Mouse (Mus musculus) left cerebral cortex, adult 11 months (tissue): Measurements from ENCODE around the gene Relt.

Source experiments
- DNase-seq: peaks from one replicate; pipeline ENCODE4 v3.0.0; 2022; ENCODE audit warnings: low spot score

Gene Relt

DNA sequence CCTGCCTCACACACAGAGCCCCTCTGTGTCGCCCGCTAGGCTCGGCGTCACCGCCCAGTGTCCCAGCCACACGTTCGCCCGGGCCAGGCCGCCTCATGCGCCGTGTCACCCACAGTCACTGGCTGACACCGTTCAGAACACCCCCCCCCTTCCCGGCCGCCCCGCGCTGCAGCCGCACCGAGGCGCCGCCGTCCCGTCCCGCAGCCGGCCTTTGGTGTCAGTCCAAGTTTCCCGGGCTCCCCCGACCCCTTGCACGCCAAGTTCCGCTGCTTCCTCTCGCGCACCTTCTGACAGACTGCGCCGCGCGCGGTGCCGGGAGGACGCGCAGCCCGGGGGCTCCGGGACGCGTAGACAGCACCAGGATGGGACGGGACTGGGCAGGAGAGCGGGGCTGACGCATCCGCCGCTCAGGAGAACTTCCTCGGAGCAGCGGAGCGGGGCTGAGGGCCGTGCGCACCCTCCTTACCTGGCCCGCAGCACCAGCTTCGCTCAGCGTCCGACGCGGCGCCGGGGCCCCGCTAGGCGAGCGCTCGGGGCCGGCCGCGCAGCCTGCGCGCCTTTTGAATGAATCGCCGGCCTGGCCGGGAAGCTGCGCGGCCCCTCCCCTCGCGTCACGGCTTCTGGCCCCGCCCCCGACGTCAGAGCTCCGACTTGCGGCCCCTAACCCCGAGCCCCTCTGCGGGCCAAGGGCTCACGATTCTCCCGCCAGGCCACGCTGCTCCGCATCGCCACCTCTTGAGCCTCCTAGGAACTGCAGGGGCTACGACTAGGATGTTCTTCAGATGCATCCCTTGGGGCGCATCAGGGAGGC lies at the start of gene Relt:
Gene Relt (minus strand): TSS at position 619 of the 811 bp plus-strand sequence.
- DNase-seq, result peak; percentile 80

DNA sequence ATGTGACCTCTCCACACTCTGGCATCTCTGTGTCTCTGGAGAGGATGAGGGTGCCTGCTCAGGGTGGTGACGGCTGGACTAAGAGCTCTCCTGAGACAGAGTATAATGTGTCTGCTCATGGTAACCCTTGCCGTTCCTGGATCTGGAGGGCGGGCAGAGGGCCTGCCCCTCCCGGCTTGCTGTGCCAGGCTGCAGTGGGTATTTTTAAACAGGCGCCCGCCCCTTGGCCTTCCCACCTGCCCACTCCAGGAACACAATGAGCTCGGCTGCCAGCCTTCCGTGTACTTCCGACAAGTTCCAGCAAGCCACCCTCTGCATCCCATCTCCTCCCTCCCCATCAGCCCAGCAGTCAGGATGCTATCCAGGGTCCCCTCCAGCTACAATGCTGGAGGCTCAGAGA lies 48.5 kb upstream of the Relt start:
- no peak for DNase-seq

DNA sequence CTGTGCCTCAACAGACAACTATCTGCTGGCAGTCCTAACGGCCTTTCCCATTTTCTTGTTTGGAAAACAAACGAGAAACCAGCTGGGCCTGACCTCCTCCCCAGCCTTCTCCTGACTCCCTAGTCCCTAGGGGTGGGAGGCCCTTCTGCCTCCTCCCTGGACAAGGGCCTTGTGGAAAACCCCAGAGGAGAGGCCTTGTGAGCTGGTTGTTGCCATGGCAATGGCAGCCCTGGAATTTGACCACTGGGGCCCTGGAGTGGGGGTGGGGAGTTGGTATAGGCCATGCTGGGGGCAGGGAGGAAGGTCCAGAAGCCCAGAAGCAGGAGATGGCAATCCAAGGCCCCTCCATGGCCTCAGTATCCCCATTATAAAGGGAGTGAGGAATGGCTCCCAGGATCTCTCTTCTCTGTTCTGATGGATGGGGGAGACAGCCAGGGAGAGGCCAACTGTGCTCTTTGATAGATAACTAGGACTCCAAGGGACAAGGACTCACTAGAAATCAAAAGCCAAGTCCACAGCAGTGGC lies 48.1 kb upstream of the Relt start:
- no peak for DNase-seq

DNA sequence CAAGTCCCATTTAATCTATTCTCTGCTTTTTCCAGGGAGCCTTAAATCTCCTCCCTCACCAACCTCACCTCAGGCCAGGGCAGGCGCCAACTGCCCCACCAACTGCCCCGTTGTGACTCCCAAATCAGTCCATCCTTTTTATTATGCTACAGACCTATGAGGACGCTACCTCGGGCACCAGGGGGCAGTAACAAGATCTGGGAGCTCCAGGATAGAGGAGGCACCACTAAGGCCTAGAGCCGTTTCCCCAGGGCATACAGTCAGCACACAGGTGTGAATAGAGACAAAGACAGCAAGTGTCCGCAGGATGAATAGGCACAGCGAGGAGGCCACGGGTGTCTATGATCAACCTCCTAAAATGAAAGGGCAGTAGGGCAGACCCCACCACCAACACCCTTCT lies 45.3 kb upstream of the Relt start:
- DNase-seq, result no peak

DNA sequence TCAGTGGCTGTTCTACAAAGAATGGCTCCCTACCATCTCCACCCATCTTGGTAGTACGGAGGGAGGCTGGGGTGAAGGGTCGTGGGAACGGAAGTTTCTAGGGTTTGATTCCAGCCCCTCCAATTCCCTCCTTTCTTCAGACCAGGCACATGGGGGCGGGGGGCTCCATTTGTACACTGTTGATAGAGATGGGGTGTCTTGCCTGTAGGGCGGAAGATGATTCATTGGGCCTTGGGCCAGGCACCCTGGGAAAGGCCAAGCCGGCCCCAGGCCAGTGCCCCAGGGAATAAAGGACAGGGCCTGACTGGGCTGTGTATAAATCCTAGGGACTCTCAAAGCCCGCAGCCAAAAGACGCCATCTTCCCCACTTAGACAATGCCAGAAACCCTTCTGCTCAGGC lies 44.8 kb upstream of the Relt start:
- DNase-seq, result no peak

DNA sequence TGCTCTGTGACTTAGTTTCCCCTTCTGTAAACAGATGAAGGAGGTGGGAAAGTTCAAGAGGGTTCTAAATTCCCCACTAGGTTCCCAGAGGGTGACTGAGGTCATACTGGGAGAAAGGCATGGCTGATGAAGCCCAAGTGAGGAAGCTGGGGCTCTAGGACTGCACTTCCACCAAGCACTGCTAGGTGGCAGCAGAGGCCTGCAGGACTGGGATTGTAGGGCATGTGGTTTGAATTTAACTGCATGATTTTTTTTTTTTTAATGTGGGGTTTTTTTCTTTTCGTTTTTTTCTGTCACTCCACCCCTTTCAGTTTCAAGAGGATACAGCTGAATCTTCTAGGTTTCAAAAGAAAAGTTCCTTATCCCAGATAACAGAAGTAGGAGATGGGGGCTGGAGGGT lies 44.0 kb upstream of the Relt start:
- peak; percentile 73 for DNase-seq

DNA sequence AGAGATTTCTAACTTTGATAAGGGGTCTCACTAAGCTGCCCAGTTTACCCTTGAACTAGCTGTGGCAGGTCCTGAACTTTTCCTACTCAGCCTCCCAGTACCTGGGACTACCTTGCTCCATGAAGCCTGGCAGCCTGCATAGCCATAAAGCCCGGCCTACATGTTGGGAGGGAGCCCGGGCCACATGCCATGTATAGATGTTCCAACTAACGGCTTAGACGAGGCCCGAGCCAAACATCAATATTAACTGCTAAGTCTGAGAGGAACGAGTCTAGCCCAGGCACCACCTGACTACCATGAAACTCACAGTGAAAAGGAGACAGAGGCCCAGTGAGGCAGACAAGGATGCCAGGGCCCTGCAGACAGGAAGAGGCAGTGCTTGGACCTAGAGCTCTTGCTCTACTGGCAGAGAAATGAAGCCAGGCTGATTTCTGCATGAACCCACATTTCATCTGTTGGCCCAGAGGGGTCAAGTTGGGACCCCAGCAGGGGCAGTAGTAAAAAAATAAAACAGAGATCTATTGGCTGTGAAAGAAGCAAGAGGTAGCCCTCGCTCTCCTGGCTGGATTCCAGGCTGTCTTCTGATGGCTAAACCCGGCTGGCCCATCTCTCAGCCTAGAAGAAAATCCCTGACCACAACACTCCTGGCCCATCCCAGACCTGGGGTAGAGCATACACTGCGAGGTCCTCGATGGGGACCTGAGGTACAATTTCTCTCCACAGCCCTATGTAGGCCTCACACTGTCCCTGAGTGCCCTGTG lies 43.0 kb upstream of the Relt start:
- DNase-seq, result no peak

DNA sequence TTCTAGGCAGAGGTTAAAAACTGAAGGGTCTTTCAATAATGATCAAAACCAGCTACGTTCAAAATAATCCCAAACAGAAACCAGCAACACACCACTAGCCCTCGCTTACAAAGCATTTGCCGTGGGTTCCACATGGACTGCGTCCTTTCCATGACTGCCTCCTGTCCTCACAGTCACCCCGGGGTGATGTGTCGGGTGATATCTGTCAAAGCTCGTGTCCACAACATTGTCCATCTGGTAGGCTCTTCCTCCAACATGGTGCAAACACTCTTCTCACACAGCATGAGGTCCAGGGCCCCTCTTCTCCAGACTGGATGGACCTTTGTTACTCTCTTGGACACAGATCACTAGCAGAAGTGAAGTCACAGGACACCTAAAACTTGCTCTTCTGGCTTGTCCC lies 41.8 kb upstream of the Relt start:
- no peak for DNase-seq

DNA sequence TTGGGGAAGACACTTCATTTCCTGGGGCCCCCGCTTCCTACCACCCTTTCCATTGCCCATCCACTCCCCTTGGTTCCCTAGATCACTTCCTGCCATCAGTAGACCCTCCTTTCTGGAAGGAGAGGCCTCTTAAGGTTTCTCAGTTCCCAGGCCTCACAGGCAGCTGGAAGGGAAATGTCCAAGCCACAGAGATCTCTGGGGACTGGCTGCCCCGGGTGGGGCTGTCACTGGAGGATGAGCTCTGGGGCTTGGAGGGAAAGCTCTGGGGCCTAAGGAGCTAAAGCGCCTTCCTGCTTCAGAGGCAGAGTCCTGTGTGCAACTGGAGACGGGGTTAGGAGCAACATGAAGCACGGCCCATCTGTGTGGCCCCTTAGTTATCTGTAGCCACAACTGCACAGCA lies 41.4 kb upstream of the Relt start:
- no peak for DNase-seq

DNA sequence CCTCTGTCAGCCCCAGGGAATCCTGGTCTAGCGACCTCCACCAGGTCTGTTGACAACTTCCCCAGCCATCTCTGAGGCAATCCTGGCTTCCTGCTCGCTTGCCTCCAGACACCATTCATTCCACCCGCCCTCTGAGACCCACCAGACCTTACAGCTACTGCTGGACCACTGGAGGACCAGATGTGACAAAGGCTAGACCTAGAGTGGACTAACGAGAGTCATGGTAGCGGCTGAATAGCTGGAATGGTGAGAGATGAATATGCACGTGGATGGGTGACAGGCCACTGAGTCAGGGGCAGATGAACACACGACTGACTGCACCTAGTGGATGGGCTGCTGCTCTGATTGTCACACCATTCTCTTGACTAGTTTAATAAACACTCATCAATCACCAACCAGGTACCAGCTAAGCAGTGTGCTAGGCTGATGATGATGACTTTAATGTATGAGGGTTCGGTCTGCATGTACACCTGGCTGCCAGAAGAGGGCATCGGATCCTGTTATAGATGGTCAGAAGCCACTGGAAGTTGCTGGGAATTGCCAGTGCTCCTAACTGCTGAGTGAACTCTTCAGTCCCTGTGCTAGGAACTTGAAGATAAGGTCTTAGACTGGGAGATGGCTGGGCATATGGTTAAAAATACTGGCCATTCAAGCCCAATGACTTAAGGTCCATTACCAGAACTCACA lies 39.3 kb upstream of the Relt start:
- DNase-seq, result no peak

DNA sequence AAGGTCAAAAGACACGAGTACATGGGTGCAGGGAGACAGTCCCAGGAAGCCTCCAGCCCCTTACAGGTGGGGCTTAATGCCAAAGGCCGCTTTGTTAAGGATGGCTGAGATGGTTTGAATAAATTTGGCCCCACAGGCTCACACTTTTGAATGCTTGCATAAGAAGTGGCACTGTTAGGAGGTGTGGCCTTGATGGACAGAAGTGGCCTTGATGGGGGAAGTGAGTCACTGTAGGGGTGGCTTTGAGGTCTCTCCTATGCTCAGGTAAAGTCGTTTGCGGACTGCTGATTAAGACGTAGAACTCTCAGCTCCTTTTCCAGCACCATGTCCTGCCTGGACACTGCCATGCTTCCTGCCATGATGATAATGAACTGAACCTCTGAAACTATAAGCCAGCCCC lies 34.6 kb upstream of the Relt start:
- DNase-seq, result no peak

DNA sequence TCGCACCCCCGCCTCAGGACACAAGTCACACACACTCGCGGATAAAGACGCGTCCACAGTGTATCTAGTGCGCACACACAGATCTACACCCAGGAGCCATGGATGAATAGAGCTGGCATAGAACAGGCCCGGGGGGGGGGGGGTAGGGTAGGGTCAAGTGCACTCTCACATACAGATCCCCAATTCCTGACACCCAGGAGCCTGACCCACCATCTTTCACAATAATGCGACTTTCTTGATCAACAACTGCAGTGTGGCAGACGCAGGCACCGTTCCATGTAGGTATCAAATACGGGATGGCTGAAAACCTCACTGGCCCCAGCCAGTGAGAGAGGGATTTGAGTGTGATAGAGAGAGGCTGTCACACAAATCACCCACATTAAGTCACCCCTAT lies 31.6 kb upstream of the Relt start:
- DNase-seq, result no peak

DNA sequence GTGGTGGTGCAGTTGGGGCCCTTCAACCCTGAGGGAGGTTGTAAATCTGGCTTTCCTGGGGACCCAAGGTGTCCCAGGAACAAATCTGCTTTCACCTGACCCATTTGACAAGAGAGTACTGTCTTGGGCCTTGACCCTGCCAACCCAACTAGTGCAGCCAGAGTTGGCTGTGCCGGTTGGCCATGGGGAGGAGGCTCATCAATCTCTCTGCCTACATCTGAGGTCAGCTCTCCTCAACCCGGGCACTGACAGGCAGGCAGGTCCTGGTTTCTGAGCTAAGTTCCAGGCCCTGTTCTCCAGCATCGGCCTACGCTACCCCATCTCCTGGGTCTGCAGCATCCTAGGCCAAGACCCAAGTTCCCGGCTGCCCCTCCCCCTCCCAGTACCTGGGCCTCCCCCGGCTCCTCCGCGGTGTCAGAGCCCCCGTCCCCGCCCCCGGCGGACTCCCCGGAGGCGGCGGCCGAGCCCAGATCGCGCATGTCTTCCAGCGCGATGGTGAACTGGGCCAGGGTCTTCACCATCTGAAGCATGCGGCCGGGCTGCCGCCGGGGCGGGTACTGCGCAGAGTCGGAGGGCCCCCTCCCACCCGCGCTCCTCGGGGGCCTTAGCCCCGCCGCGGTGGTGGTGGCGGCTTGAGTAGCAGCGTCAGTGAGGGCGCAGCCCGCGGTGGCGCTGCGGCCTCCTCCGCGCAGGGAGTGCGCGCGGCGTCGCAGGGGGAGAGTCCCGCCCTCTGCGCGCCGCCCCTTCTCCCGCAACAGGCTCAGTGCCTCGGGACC lies 31.0 kb upstream of the Relt start:
- DNase-seq, result peak; percentile 63

DNA sequence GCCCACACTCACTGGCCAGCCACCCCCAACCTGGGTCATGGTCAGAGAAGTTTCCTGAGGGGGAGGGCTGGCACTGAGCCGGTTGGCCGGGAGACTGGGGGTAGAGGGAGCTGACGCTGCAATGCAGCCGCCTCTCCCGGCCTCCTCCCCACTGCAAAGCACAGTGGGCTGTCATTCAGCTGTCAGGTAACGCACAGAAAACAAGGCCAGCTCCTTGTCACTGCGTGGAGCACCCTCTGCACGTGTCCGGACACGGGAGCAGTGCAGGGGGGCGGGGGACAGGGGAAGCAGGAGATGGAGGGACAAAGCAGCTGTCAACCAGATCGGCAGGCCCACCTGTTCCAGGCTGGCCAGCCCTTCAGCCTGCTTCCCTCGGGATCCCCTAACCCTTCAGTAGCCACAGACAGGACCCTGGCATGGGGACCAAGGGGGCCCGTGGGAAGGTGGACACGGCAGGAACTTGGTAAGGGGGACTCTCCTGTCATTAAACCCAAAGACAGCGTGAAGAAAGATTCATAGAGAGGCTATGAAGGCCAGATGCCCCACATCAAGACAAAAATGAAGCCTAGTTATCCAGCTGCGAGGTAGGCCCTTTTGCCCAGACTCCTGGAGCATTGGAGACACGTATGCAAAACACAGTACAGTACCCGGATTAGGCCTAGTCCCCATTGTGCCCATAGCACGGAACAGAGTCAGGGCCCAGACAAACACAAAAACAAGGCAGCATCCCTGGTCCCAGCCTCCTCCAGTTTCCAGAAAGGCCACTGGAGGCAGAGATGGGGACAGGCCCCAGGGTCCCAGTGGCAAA lies 30.2 kb upstream of the Relt start:
- no peak for DNase-seq

DNA sequence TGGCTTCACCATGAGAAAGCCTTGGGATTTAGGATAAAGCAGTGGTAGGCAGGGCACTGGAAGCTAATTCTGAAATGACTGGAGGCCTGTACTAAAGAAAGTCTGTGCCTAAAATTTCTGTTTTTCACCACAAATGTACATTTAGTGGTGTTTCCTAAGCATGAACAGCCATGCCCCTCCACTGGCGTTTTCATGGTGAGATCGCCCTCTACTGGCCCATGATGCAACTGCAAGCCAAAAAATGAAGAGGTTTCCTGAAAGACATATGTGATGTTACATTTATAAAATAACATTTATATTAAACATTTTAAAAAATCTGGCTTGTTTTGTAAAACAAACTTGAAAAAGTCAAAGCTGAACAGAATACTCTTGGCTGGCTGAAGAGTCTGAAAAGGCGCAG lies 23.3 kb upstream of the Relt start:
- no peak for DNase-seq

DNA sequence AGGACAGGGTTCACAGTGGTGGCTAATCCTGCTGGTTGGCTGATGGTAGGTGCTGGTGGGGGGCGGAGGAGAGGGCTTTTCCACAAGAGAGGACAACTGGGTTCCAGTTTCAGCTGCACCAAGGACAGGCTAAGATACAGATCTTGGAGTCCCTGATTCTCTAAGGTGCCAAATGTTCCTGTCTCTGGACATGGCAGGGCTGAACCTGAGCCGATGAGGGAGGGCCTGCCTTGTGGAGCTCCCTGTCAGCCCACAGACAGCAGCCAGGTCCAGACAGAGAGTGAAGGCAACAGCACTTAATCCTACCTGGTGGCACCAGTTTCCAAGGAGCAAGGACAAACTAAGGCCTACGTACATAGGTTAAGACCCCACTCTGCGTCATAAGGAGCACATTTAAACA lies 21.2 kb upstream of the Relt start:
- no peak for DNase-seq

DNA sequence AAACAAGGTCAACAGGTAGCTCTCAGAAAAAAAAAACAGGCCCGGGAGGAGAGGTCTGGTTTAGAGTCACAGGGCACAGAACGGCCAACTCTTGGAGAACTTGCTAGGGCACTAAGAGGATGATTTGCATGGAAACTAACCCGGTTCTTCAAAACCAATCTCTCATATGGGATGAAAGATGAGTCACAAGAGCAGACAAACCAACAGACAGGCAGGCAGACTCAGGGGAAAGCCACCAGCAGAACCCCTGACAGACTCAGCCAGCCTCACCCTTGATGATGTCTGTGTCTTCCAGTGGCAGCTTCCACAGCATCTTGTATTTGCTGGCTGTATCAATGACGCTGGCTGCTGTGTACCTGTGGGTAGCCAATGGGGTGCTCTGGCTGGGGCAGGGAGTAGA lies 18.7 kb upstream of the Relt start:
- DNase-seq, result no peak

DNA sequence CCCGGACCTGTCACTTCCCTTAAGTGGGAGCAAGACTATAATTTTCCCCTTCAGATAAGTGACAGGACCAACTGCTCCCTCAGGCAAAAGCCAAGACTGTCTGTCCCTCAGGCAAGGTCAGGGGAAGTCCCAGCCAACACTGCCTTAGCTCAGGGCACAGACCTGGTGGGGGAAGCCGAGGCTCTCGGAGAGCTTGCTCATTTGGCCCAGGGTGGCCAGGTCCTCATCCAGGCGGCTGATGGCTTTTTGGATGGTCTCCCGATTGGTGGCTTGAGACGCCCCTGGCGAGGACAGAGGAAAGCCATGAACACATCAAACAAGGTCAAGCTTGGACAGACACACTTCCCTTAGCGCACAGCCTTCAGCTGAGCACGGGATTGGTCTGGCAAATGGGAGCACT lies 18.3 kb upstream of the Relt start:
- no peak for DNase-seq

DNA sequence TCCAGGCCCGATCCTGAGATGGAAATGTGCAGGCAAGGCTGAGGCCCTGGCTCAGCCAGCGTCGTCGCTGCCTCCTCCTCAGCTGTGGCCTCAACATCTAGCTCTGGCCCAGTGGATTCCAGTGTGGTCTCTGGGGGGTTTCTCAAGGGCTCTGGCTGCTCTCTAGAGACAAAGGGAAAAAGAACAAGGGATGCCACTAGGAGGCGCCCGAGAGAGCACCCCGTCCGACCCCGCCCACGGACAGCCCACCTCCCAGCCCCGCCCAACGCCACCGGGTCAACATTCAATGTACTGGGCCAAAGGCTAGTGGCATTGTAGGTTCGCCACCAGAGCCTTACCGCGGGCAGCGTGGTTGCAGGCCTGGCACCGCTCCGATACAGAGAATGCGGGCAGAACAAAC lies 16.3 kb upstream of the Relt start:
- DNase-seq, result no peak

DNA sequence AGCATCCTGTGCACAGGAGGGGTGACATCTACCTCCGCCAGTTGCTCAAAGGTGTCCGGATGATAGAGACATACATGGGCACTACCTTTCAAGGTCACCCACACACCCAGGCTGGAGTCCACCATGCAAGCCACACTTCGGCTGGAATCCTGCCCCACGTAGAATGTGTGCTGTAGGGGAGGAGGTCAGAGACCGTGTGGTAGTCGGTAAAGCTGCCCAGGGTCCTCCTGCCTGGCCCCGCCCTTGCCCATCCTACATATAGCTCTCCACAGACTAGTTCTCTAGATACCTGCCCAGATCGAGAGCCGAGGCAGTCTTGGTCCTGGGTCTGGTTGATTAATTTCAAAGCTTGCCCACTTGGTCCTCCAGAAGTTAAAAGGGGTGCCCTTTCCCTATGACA lies 13.5 kb upstream of the Relt start:
- no peak for DNase-seq

DNA sequence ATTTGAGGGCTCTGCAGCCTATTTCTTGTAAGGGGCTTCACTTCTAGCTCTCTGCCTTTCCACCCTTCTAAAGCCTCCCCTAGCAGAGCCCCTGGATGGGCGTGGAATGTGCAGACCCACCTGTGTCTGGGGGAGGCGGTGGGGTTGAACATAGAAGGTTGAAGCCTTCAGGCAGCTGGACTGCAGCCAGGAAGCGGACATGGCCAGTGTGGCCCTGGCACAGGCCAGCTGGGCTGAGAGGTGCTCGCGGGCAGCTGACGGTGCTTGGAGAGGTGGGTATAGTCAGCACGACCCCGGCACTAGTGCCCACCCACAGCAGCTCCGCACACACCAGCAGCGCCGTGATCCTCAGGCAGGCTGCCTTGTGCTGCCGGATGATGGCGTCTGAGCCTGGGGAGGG lies 13.0 kb upstream of the Relt start:
- no peak for DNase-seq
